Comparison of ENCODE assay signal across 8 mouse cellular contexts in the genomic region with DNA sequence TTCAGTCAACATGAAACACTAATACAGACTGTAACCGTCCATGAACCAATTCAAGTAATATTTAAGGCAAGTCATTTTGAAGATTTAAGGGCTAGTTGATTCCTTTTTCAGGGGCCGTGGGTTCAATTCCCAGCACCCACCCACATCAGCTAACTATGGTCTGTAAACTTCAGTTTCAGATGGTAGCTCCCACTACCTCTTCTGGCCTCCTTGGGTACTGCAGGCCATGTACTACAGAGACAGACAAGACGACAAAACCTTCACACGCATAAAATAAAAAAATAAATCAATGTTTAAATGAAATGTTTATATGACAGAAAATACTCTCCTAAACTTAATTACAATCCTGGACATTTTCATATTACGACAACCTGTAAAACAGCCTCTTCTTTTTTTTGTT. TPM values are rescaled to one million over a fixed set of nuclear protein-coding genes. Genes with fewer than 3 reads are reported as not detected.
DNase-seq lines count a peak whose midpoint lies in the region; ATAC-seq and TF ChIP-seq lines count a peak whose summit lies in the region.

No protein-coding gene starts in this region.

- no peak overlapping the region for H3K9ac ChIP-seq in heart, embryonic 13.5 days
- H3K9ac ChIP-seq in neural tube, embryonic 11.5 days (ENCODE audit: low read length), result no peak overlapping the region
- H3K9ac ChIP-seq in neural tube, embryonic 15.5 days (replicated peaks), result no peak overlapping the region
- no peak overlapping the region for H3K9ac ChIP-seq in kidney, embryonic 15.5 days

- TF ChIP-seq POLR2A in cortical plate, adult 2 months (IDR thresholded peaks at IDR 0.05; ENCODE audit: extremely low read depth, insufficient read depth, low read length), result no peak

- H3K27ac ChIP-seq in heart, embryonic 13.5 days (replicated peaks), result no peak overlapping the region
- H3K27ac ChIP-seq in heart, embryonic 10.5 days, result no peak overlapping the region
- no peak overlapping the region for H3K27ac ChIP-seq in neural tube, embryonic 11.5 days (ENCODE audit: low read depth, low read length)
- H3K27ac ChIP-seq in neural tube, embryonic 15.5 days (replicated peaks), result no peak overlapping the region
- H3K27ac ChIP-seq in cortical plate, adult 2 months (ENCODE audit: insufficient read depth, low read length), result no peak overlapping the region
- no peak overlapping the region for H3K27ac ChIP-seq in kidney, embryonic 15.5 days

- peak overlapping the region; percentile 93; the same call in 1 of the 2 replicates for H3K4me3 ChIP-seq in heart, embryonic 13.5 days
- no peak overlapping the region for H3K4me3 ChIP-seq in heart, embryonic 10.5 days
- H3K4me3 ChIP-seq in neural tube, embryonic 11.5 days (ENCODE audit: low read depth, low read length), result no peak overlapping the region
- H3K4me3 ChIP-seq in neural tube, embryonic 15.5 days (replicated peaks), result no peak overlapping the region
- H3K4me3 ChIP-seq in cortical plate, adult 2 months (ENCODE audit: insufficient read depth, low read length), result no peak overlapping the region
- no peak overlapping the region for H3K4me3 ChIP-seq in kidney, embryonic 15.5 days (replicated peaks)

- H3K9me3 ChIP-seq in heart, embryonic 13.5 days, result no peaks in the 10 kb centered on the region
- no peaks in the 10 kb centered on the region for H3K9me3 ChIP-seq in heart, embryonic 10.5 days
- H3K9me3 ChIP-seq in neural tube, embryonic 11.5 days (ENCODE audit: control insufficient read depth, low read length), result no peaks in the 10 kb centered on the region
- no peaks in the 10 kb centered on the region for H3K9me3 ChIP-seq in neural tube, embryonic 15.5 days (replicated peaks)
- H3K9me3 ChIP-seq in kidney, embryonic 15.5 days (replicated peaks), result no peaks in the 10 kb centered on the region

- no peak for DNase-seq in heart, embryonic 10.5 days (ENCODE audit: low spot score)
- DNase-seq in neural tube, embryonic 11.5 days (ENCODE audit: low spot score), result peak; percentile 22
- DNase-seq in thymus, postnatal 14 days, result peak; percentile 53
- no peak for DNase-seq in urinary bladder, adult 18-20 months (ENCODE audit: low spot score in 2 of 2)

- peak; percentile 22; the same call in 1 of the 2 replicates for TF ChIP-seq CTCF in cortical plate, adult 2 months (IDR thresholded peaks at IDR 0.05; ENCODE audit: extremely low read depth, insufficient read depth, low read length)

- WGBS in heart, embryonic 13.5 days, result 91% methylated on average over 5 of the region's 5 CpGs
- WGBS in heart, embryonic 10.5 days, result 94% methylated on average over 5 of the region's 5 CpGs
- WGBS in neural tube, embryonic 11.5 days, result 94% methylated on average over 5 of the region's 5 CpGs
- 91% methylated on average over 5 of the region's 5 CpGs for WGBS in neural tube, embryonic 15.5 days
- WGBS in kidney, embryonic 15.5 days, result 91% methylated on average over 5 of the region's 5 CpGs

- no peaks in the 10 kb centered on the region for H3K27me3 ChIP-seq in heart, embryonic 13.5 days (replicated peaks)
- H3K27me3 ChIP-seq in heart, embryonic 10.5 days (ENCODE audit: insufficient read depth, poor library complexity, severe bottlenecking), result no peaks in the 10 kb centered on the region
- H3K27me3 ChIP-seq in neural tube, embryonic 11.5 days (ENCODE audit: control insufficient read depth, insufficient read depth, low read length), result no peaks in the 10 kb centered on the region
- H3K27me3 ChIP-seq in neural tube, embryonic 15.5 days (replicated peaks), result no peaks in the 10 kb centered on the region
- no peaks in the 10 kb centered on the region for H3K27me3 ChIP-seq in kidney, embryonic 15.5 days

- peaks cover 17% of the 10 kb centered on the region for H3K36me3 ChIP-seq in heart, embryonic 13.5 days
- H3K36me3 ChIP-seq in heart, embryonic 10.5 days, result peaks cover 12% of the 10 kb centered on the region; the same call in 1 of the 2 replicates
- H3K36me3 ChIP-seq in neural tube, embryonic 11.5 days (ENCODE audit: control insufficient read depth, insufficient read depth, low read length), result no peaks in the 10 kb centered on the region; the same call in 1 of the 2 replicates
- H3K36me3 ChIP-seq in neural tube, embryonic 15.5 days, result peaks cover 13% of the 10 kb centered on the region
- peaks cover 15% of the 10 kb centered on the region for H3K36me3 ChIP-seq in kidney, embryonic 15.5 days

- H3K4me2 ChIP-seq in heart, embryonic 13.5 days, result peak overlapping the region; percentile 76
- H3K4me2 ChIP-seq in neural tube, embryonic 11.5 days (ENCODE audit: low read depth), result no peak overlapping the region
- H3K4me2 ChIP-seq in neural tube, embryonic 15.5 days, result no peak overlapping the region
- no peak overlapping the region for H3K4me2 ChIP-seq in kidney, embryonic 15.5 days

- no peak for ATAC-seq in heart, embryonic 13.5 days (ENCODE audit: extremely low read depth, insufficient number of reproducible peaks, low FRiP score, low TSS enrichment)
- ATAC-seq in neural tube, embryonic 11.5 days (ENCODE audit: insufficient read depth, low FRiP score, low TSS enrichment), result no peak
- ATAC-seq in neural tube, embryonic 15.5 days (ENCODE audit: low FRiP score), result no peak
- no peak for ATAC-seq in kidney, embryonic 15.5 days (replicated peaks; ENCODE audit: low FRiP score)

- H3K4me1 ChIP-seq in heart, embryonic 13.5 days, result peaks cover 33% of the 10 kb centered on the region
- 0 out of 2 replicates have a peak, but pooled peaks cover 3% of the 10 kb centered on the region for H3K4me1 ChIP-seq in heart, embryonic 10.5 days
- H3K4me1 ChIP-seq in neural tube, embryonic 11.5 days (ENCODE audit: control insufficient read depth, insufficient read depth, low read length), result no peaks in the 10 kb centered on the region
- H3K4me1 ChIP-seq in neural tube, embryonic 15.5 days, result peaks cover 11% of the 10 kb centered on the region; the same call in 1 of the 2 replicates
- no peaks in the 10 kb centered on the region; the same call in 1 of the 2 replicates for H3K4me1 ChIP-seq in cortical plate, adult 2 months (ENCODE audit: control insufficient read depth, insufficient read depth, low read length)
- peaks cover 4% of the 10 kb centered on the region for H3K4me1 ChIP-seq in kidney, embryonic 15.5 days

RNA-seq across cellular contexts. Expression of a gene that starts 2.9 kb away (rescaled TPM):
- 89.2 and 95.3 TPM in 2 replicates for polyA plus RNA-seq in heart, embryonic 13.5 days (2015; fragmentation: Nextera tagmentation; extraction: Ambion mirVana)
- polyA plus RNA-seq in heart, embryonic 10.5 days (2016; fragmentation: Nextera tagmentation; extraction: Ambion mirVana), result 84.4 and 84.7 TPM in 2 replicates
- 100 and 103 TPM in 2 replicates for polyA plus RNA-seq in neural tube, embryonic 11.5 days (2014; fragmentation: Nextera tagmentation; extraction: Ambion mirVana)
- polyA plus RNA-seq in neural tube, embryonic 15.5 days (2015; fragmentation: Nextera tagmentation; extraction: Ambion mirVana), result 39.1 and 51.9 TPM in 2 replicates
- polyA plus RNA-seq in cortical plate, adult 2 months (2012; rRNA removed), result 32.4 and 37.2 TPM in 2 replicates
- polyA plus RNA-seq in kidney, embryonic 15.5 days (2015; fragmentation: Nextera tagmentation; extraction: Ambion mirVana), result 109 and 113 TPM in 2 replicates

Comparison
In these comparisons a context has a peak if more than half of its experiments do, and no peak if none do; other contexts are left out.
1. DNase-seq: peak in neural tube, embryonic 11.5 days (single experiment) and thymus, postnatal 14 days (single experiment); none in heart, embryonic 10.5 days (single experiment) and urinary bladder, adult 18-20 months (0 of 2).